Mouse (Mus musculus): ENCODE results near the gene Cldn11. TPM values are rescaled to one million over a fixed set of nuclear protein-coding genes. Genes with fewer than 3 reads are reported as not detected.

Cldn11 gene
- polyA plus RNA-seq, 1 experiment: not detected

DNA sequence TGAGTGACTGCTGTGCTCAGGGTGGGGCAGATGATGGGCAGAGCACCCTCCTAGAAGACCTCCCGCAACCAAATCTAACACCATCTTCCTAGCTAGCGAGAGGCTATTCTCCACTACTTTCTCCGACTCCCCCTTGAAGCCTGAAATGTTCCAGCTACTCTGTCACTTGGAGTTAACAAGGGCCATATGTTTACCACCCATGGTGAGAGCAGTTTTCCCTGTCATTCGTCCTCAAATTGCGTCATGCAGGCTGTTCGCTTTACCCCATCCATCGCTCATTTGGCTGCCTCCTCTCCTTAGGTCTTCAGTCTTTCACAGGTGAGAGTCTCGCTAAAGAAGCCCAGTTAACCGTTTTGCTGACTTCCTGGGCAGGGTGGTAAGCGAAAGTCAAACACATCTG, 41.7 kb downstream of the Cldn11 start:
- TF ChIP-seq USF1 (IDR thresholded peaks at IDR 0.05; ENCODE audit: low read depth): no peak
- TF ChIP-seq MYOG (IDR thresholded peaks at IDR 0.05; ENCODE audit: control insufficient read depth, extremely low read depth, insufficient read length): no peak
- no peak for TF ChIP-seq MAX (IDR thresholded peaks at IDR 0.05)
- no peak for TF ChIP-seq CEBPB (IDR thresholded peaks at IDR 0.05; ENCODE audit: low read depth)
- no peak for TF ChIP-seq MYOD1 (IDR thresholded peaks at IDR 0.05; ENCODE audit: control insufficient read depth, insufficient read length, low read depth)
- no peak for TF ChIP-seq CTCF (IDR thresholded peaks at IDR 0.05; ENCODE audit: control insufficient read depth, insufficient read depth, insufficient read length)
- no peak for TF ChIP-seq FOSL1 (IDR thresholded peaks at IDR 0.05; ENCODE audit: insufficient read depth, low read length, poor library complexity, severe bottlenecking)
- Histone ChIP-seq H3K4me3 (ENCODE audit: insufficient read depth, poor library complexity, severe bottlenecking) (no peak overlapping the region), H3K79me2 (ENCODE audit: control insufficient read depth, insufficient read depth) (no peaks in the 10 kb centered on the region), H3ac (ENCODE audit: control insufficient read depth, insufficient read length, low read depth) (no peak overlapping the region), H3K36me3 (ENCODE audit: control insufficient read depth, insufficient read depth) (no peaks in the 10 kb centered on the region), H3K79me3 (ENCODE audit: low read depth) (no peaks in the 10 kb centered on the region), H3K27me3 (ENCODE audit: control insufficient read depth, insufficient read depth, insufficient read length) (peaks cover 3% of the 10 kb centered on the region)

DNA sequence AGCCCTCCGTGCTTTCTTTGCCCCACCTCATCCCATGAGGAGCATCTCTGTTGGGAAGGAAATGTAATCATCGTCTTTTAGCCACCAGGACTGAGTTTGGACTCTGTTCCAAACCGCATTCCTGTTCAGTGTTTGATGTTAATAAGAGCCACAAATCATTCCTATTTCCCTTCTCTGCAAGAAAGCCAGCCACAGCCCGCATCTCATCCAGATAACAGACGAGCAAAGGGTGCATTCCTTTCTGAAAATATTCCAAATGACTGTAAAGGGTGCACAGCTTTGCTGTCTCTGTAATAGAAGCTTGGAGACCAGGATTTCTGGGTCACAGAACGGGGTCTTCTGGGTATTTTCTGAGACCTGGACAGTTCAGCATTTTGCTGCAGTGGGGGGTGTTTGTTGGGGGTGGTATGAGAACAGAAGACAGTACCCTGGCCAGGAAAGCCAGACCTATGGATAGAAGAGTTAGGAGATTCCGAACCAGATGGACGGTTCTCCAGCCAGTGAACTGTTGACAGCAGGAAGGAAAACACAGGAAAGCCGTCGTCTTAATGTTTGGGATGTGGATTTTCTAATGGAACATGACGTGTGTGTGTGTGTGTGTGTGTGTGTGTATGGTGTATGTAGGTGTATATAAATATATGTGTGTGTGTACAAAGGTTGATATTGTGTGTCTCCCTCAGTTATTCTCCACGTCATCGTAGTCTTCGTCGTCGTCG, 49.6 kb downstream of the Cldn11 start:
- Histone ChIP-seq H3K79me3 (ENCODE audit: low read depth) (no peaks in the 10 kb centered on the region), H3K4me3 (ENCODE audit: insufficient read depth, poor library complexity, severe bottlenecking) (no peak overlapping the region), H3ac (ENCODE audit: control insufficient read depth, insufficient read length, low read depth) (no peak overlapping the region), H3K79me2 (ENCODE audit: control insufficient read depth, insufficient read depth) (no peaks in the 10 kb centered on the region), H3K36me3 (ENCODE audit: control insufficient read depth, insufficient read depth) (no peaks in the 10 kb centered on the region), H3K27me3 (ENCODE audit: control insufficient read depth, insufficient read depth, insufficient read length) (no peaks in the 10 kb centered on the region)
- TF ChIP-seq CEBPB (IDR thresholded peaks at IDR 0.05; ENCODE audit: low read depth) (no peak), FOSL1 (IDR thresholded peaks at IDR 0.05; ENCODE audit: insufficient read depth, low read length, poor library complexity, severe bottlenecking) (no peak), MYOD1 (IDR thresholded peaks at IDR 0.05; ENCODE audit: control insufficient read depth, insufficient read length, low read depth) (no peak), MYOG (IDR thresholded peaks at IDR 0.05; ENCODE audit: control insufficient read depth, extremely low read depth, insufficient read length) (no peak), CTCF (IDR thresholded peaks at IDR 0.05; ENCODE audit: control insufficient read depth, insufficient read depth, insufficient read length) (no peak), USF1 (IDR thresholded peaks at IDR 0.05; ENCODE audit: low read depth) (no peak), MAX (IDR thresholded peaks at IDR 0.05) (no peak)

DNA sequence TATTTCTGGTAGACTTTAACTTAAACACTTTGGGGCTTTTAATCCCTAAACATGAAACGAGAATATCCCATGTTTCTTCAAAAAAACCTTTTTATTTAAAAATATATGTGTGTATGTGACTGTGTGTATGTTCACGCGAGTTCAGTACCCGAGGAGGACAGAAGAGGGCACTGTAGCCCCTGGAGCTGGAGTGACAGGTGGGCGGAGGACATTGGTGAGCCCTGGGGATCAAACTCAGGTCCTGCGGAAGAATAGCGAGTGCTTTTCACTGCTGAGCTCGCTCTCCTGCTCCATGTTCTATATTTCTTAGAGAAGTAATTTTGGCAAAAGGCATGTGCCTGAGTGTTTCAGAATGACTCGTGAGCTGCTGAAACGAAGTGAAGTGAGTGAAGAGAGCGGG, 54.2 kb downstream of the Cldn11 start:
- Histone ChIP-seq H3K27me3 (ENCODE audit: control insufficient read depth, insufficient read depth, insufficient read length) (no peaks in the 10 kb centered on the region), H3K4me3 (ENCODE audit: insufficient read depth, poor library complexity, severe bottlenecking) (no peak overlapping the region), H3K36me3 (ENCODE audit: control insufficient read depth, insufficient read depth) (no peaks in the 10 kb centered on the region), H3K79me2 (ENCODE audit: control insufficient read depth, insufficient read depth) (no peaks in the 10 kb centered on the region), H3K79me3 (ENCODE audit: low read depth) (no peaks in the 10 kb centered on the region), H3ac (ENCODE audit: control insufficient read depth, insufficient read length, low read depth) (no peak overlapping the region)
- TF ChIP-seq MYOG (IDR thresholded peaks at IDR 0.05; ENCODE audit: control insufficient read depth, extremely low read depth, insufficient read length) (no peak), MYOD1 (IDR thresholded peaks at IDR 0.05; ENCODE audit: control insufficient read depth, insufficient read length, low read depth) (no peak), MAX (IDR thresholded peaks at IDR 0.05) (no peak), CEBPB (IDR thresholded peaks at IDR 0.05; ENCODE audit: low read depth) (no peak), USF1 (IDR thresholded peaks at IDR 0.05; ENCODE audit: low read depth) (no peak), CTCF (IDR thresholded peaks at IDR 0.05; ENCODE audit: control insufficient read depth, insufficient read depth, insufficient read length) (no peak), FOSL1 (IDR thresholded peaks at IDR 0.05; ENCODE audit: insufficient read depth, low read length, poor library complexity, severe bottlenecking) (no peak)

DNA sequence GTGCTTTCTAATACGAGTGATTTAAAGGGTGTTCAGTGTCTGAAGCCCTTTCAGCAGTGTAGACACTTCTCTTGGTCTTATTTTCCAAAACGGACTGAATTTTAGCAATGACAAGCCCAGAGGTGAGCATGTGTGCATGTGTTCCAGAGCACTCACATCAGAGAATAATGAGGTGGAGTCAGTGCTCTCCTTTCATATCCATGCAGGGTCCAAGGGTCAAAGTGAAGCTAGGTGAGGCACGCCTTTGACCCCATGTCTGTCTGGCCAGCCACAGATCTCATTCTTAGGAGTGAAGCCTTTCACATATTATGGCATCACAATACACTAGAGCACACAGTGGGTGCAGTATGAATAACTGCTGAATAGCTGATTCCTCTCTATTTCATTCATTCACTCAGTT, 55.4 kb downstream of the Cldn11 start:
- Histone ChIP-seq H3K79me3 (ENCODE audit: low read depth) (no peaks in the 10 kb centered on the region), H3K36me3 (ENCODE audit: control insufficient read depth, insufficient read depth) (no peaks in the 10 kb centered on the region), H3K4me3 (ENCODE audit: insufficient read depth, poor library complexity, severe bottlenecking) (no peak overlapping the region), H3K27me3 (ENCODE audit: control insufficient read depth, insufficient read depth, insufficient read length) (no peaks in the 10 kb centered on the region), H3ac (ENCODE audit: control insufficient read depth, insufficient read length, low read depth) (no peak overlapping the region), H3K79me2 (ENCODE audit: control insufficient read depth, insufficient read depth) (no peaks in the 10 kb centered on the region)
- TF ChIP-seq MYOD1 (IDR thresholded peaks at IDR 0.05; ENCODE audit: control insufficient read depth, insufficient read length, low read depth) (no peak), MYOG (IDR thresholded peaks at IDR 0.05; ENCODE audit: control insufficient read depth, extremely low read depth, insufficient read length) (no peak), MAX (IDR thresholded peaks at IDR 0.05) (no peak), USF1 (IDR thresholded peaks at IDR 0.05; ENCODE audit: low read depth) (no peak), CEBPB (IDR thresholded peaks at IDR 0.05; ENCODE audit: low read depth) (no peak), CTCF (IDR thresholded peaks at IDR 0.05; ENCODE audit: control insufficient read depth, insufficient read depth, insufficient read length) (no peak), FOSL1 (IDR thresholded peaks at IDR 0.05; ENCODE audit: insufficient read depth, low read length, poor library complexity, severe bottlenecking) (no peak)

DNA sequence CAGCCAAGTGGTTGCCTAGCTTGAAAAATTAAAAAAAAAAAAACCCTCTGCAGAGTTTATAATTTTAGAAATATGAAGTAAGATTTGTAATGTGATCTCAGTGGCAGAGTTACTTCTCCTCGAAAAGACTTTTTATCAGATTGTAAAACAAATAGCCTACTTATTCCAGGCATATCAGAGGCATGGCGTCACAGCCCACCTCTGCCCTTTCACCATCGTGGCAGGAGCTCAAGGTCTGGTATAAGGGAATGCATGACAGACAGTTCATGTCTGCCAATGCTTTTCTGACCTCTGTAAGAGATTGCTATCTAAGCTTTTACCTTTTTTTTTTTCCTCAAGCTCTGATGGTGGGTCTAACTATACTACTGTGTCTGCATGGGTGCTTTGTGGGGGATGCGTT, 58.3 kb downstream of the Cldn11 start:
- H3K4me3 ChIP-seq (ENCODE audit: insufficient read depth, poor library complexity, severe bottlenecking): no peak overlapping the region
- H3K79me2 ChIP-seq (ENCODE audit: control insufficient read depth, insufficient read depth): no peaks in the 10 kb centered on the region
- H3K36me3 ChIP-seq (ENCODE audit: control insufficient read depth, insufficient read depth): no peaks in the 10 kb centered on the region
- H3K27me3 ChIP-seq (ENCODE audit: control insufficient read depth, insufficient read depth, insufficient read length): no peaks in the 10 kb centered on the region
- TF ChIP-seq CTCF (IDR thresholded peaks at IDR 0.05; ENCODE audit: control insufficient read depth, insufficient read depth, insufficient read length): no peak
- TF ChIP-seq USF1 (IDR thresholded peaks at IDR 0.05; ENCODE audit: low read depth): no peak
- TF ChIP-seq MAX (IDR thresholded peaks at IDR 0.05): no peak
- no peak for TF ChIP-seq MYOD1 (IDR thresholded peaks at IDR 0.05; ENCODE audit: control insufficient read depth, insufficient read length, low read depth)
- no peak for TF ChIP-seq CEBPB (IDR thresholded peaks at IDR 0.05; ENCODE audit: low read depth)
- TF ChIP-seq MYOG (IDR thresholded peaks at IDR 0.05; ENCODE audit: control insufficient read depth, extremely low read depth, insufficient read length): no peak
- no peak for TF ChIP-seq FOSL1 (IDR thresholded peaks at IDR 0.05; ENCODE audit: insufficient read depth, low read length, poor library complexity, severe bottlenecking)
- H3K79me3 ChIP-seq (ENCODE audit: low read depth): no peaks in the 10 kb centered on the region
- H3ac ChIP-seq (ENCODE audit: control insufficient read depth, insufficient read length, low read depth): no peak overlapping the region

All from C2C12 (cell line).